Mouse (Mus musculus): ENCODE data around the gene Hmgcs1.
"Not testable (repeated sequence)": the region's sequence is repeated elsewhere in the genome, so short reads cannot be mapped to it uniquely, and the experiment has no call there.

Hmgcs1 gene

DNA sequence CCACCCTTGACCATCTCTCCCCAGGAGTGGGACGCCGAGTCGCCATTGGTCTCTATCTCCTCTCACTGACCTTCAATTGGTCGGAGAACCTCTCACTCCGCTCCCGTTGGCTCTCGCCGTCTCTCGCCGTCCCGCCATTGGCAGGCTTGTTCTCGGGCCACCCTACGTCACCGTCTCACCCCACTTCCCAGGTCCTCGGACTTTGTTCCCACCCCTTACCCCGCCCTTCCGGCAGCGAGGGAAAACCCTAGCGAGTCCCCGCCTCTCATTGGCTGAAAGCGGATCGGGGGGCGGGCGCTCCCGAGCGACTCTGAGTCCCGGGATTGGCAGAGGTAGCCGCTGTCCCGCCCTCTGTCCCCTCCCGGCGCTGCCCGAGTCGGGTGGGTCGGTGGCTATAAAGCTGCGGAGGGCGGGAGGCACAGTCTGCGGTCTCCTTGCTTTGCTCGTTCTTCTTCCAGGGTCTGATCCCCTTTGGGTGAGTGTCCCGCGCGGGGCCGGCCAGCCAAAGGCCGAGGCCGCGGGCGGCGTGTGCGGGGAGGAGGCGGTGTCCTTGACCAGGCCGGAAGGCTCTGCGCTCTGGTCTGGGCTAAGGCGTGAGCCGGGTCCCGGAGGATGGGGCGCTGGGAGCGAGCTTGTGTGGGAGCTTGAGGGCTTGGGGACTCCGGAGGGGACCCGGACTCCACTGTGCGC is at the start of gene Hmgcs1:
TSS of gene Hmgcs1 (plus strand) at position 341 of the 690 bp plus-strand sequence.
- in situ Hi-C loops (cut with MboI, MseI): loop anchor here (5.0 kb wide), 3 partner anchors 48 to 97 kb away; no protein-coding TSS in a partner anchor

DNA sequence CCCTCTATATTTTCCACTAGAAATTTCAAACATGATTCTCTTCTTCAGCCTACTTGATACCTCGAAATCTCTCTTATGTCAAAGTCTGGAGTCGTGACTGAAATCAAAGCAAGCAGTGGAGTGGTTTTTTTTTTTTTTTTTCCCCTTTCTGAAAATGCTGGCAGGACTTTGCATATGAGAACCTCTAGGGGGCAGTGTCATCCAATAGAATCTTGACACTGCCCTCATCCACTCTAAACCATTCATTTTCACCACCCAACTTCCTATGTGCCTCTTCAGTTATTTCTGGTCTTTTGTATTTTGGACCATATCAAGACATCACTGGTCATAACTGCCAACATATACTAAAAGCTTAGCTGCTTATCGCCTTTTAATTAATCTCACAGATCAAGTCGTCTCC is 49.7 kb upstream of the Hmgcs1 start:
- in situ Hi-C loops (cut with MboI, MseI): loop anchor here in 1 of 2 experiments (5.0 kb wide), 1 partner anchor 52 kb away; the partner anchor contains the start of gene Hmgcs1

- in situ Hi-C loops (cut with MboI, MseI): loop anchor here in 1 of 2 experiments (5.0 kb wide), 1 partner anchor 51 kb away; the partner anchor contains the start of gene Hmgcs1
These were observed 49.0 kb upstream of the Hmgcs1 start for GRCm38 (mm10) chr13:119641145-119641544.

DNA sequence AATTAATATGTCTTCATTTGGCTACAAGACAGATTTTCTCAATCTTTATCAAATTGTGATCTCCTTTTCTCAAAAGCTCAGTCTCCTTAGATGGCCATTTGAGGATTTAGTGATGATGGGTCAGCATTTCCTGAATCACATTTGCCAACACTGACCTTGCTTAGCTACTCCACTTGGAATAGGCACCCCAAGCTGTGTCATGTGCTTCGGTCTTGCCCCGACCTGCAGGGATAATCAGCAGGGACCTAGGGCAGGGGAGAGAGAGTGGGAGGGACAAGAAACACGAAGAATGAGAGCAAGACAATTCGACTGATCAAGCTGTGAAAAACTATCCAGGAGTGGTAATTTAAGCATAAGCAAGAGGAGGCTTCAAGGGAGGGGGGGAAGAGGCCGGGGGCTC is 45.4 kb upstream of the Hmgcs1 start:
- in situ Hi-C loops (cut with MboI, MseI): loop anchor here in 1 of 2 experiments (5.0 kb wide), 1 partner anchor 48 kb away; the partner anchor contains the start of gene Hmgcs1

DNA sequence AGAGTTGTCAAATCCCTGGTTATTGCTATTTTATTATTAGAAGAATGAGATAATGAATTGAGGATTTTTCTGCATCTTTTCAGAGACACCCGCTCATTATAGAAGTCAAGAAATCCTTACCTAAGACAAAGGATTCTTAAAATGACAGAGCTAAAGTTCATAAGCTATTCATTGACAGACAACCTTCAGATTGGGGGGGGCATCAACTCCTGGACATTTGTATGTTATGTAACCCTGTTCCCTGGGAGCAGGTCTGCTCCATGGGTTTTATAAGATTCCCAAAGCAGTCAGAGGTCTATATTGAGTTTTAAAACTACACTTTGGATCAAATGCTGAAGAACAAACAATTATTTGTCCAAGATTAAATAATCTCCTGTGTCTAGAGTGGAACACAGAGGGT is 43.7 kb upstream of the Hmgcs1 start:
- in situ Hi-C loops (cut with MboI, MseI): no loop called here

- in situ Hi-C loops (cut with MboI, MseI): no loop called here
These were observed 41.1 kb upstream of the Hmgcs1 start for GRCm38 (mm10) chr13:119648891-119649698.

GRCm38 (mm10) chr13:119649699-119650046 is 40.5 kb upstream of the Hmgcs1 start:
- in situ Hi-C loops (cut with MboI, MseI): no loop called here

DNA sequence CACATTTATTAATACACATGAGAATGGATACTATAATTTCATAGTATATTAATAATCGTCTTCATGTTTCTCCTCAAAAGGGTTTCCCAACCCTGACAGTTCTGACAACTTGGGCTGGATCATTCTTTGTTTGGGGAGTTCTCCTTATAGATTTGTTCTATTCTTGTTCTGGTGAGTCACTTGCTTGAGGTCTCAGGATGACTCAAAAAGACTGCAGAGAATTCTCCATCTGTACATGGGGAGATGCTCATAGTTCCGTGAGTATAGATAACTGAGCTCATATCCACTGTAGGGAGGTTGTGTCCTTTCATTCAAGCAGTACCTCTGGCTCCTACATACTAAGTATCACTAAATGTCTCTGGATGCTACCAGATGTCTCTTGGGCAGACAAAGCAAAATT is 35.4 kb upstream of the Hmgcs1 start:
- in situ Hi-C loops (cut with MboI, MseI): no loop called here

- in situ Hi-C loops (cut with MboI, MseI): no loop called here
These were observed 33.9 kb upstream of the Hmgcs1 start for GRCm38 (mm10) chr13:119656246-119656645.

- in situ Hi-C loops (cut with MboI, MseI): no loop called here
These were observed 33.2 kb upstream of the Hmgcs1 start for GRCm38 (mm10) chr13:119656846-119657416.

DNA sequence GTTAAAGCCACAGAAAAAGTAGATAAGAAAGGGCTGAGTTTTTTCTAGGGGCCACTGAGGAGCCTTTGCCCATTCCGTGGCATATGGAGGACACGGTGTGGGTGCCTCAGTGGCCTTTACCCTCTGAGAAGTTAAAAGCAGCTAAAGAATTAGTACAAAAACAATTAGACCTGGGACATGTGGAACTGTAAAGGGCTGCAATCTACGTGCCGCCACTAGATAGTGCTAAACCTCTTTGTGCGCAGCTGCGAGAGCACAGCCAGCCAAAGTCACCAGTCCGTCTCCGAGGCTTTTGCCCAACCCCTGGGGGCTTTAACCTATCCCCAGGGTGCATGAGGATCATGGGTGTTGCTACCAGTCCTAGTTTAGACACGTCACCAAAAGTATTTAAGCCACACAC is 28.8 kb upstream of the Hmgcs1 start:
- in situ Hi-C loops (cut with MboI, MseI): not testable (repeated sequence)

DNA sequence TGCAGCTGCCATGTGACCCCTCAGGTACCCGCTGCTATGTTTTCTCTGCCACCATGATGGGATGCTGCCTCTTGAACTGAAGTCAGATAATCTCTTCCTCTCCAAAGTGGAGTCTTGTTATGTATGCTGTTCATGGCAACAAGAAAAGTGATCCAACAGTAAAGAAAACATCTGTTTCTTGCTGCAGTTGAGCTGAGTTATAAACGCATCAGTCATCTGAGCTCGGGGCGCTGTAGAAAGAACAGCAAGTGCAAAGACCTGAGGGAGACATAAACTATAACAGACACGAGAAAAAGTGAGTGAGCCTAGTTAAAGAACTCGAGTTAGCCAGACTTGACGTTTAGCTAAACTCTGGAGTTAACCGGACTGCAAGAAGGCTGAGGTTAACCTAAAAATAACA is 11.4 kb upstream of the Hmgcs1 start:
- in situ Hi-C loops (cut with MboI, MseI): loop anchor here in 1 of 2 experiments (5.0 kb wide), 1 partner anchor 34 kb away; no protein-coding TSS in a partner anchor

DNA sequence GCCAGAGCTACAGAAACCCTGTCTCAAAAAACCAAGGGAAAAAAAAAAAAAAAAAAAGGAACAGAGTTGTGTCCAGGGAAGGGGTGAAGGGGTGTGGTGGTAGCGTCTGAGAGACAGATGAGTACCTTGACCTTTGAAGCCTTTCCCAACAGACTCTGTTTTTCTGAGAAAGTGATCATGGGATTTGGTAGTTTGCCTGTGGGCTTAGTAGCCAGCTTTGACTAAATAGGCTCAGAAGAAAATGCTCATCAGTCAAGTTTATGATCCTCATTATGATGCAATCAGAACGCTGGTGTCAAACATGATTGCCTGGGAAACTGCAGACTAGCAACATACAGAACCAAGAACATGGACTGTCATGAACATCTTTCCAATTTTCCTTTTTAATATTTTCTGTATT is 10.5 kb upstream of the Hmgcs1 start:
- in situ Hi-C loops (cut with MboI, MseI): loop anchor here in 1 of 2 experiments (5.0 kb wide), 1 partner anchor 33 kb away; no protein-coding TSS in a partner anchor

GRCm38 (mm10) chr13:119681161-119681560 is 9.0 kb upstream of the Hmgcs1 start:
- in situ Hi-C loops (cut with MboI, MseI): no loop called here

- in situ Hi-C loops (cut with MboI, MseI): no loop called here
These were observed 5.6 kb upstream of the Hmgcs1 start for GRCm38 (mm10) chr13:119684416-119685177.

- in situ Hi-C loops (cut with MboI, MseI): loop anchor here (5.0 kb wide), 3 partner anchors 47 to 98 kb away; no protein-coding TSS in a partner anchor
These were observed 505 bp upstream of the Hmgcs1 start for GRCm38 (mm10) chr13:119689709-119690038.

DNA sequence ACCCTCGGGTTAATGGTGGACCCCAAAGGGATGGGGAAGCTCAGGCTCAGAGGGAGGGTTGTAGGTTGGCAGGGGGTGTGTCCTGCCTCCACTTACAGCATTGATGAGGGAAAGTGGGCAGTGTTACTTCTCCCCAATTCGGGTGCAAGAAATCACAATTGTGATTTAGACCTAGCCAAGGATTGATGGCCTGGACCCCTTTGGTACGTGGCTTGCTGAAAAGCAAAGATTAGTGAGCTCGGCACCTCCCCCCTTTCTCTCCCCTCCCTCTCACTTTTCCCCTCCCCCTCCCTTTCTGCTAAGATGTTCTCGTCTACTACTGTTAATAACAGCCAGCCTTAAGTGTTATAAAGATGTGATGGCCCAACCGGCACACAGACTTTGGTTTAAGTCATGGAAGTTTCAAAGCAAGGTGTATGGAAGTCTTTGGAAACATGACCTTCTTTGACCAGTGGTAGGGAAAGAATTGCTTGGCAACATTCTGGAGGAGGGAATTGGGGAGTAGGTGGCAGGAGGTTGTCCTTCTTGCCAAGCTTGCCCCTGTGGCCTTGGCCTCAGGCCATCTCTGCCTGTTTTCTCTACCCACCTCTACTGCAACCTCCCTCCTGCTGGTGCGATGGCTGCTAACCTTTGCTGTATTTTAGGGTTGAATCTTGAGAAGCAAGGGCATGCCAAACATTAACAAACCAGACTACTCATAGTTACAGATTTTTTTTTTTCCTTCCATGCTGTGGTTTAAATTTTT is 869 bp downstream of the Hmgcs1 start:
- in situ Hi-C loops (cut with MboI, MseI): loop anchor here (5.0 kb wide), 3 partner anchors 49 to 96 kb away; no protein-coding TSS in a partner anchor

- in situ Hi-C loops (cut with MboI, MseI): loop anchor here (5.0 kb wide), 3 partner anchors 50 to 95 kb away; no protein-coding TSS in a partner anchor
These were observed 1.8 kb downstream of the Hmgcs1 start for GRCm38 (mm10) chr13:119691958-119692357.

- in situ Hi-C loops (cut with MboI, MseI): no loop called here
These were observed 5.5 kb downstream of the Hmgcs1 start for GRCm38 (mm10) chr13:119695676-119696075.

- in situ Hi-C loops (cut with MboI, MseI): no loop called here
These were observed 6.3 kb downstream of the Hmgcs1 start for GRCm38 (mm10) chr13:119696496-119696895.

DNA sequence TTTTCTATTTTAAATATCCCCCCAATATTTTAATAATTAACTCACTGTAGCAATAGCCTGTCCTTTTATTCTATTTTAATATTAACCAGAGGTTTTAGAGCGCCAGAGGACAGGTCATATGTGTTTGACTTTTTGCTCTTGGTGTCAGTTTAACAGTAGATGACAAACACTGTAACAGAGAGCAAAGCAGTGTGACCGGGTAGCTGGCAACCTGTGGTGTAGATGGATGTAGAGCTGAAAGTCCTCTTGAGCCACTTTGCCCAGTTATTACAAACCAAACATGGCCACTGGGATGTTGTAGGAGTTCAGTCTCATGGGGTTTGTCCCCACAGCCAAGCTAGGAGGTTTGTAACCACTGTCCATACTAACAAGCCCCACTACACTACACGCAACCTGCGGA is 8.3 kb downstream of the Hmgcs1 start:
- in situ Hi-C loops (cut with MboI, MseI): no loop called here

Data from T-helper 17 cell (primary cell).